Mouse (Mus musculus) liver, adult 2 months (tissue): ENCODE data around the gene Dgke.

Source experiments
- CTCF ChIP-seq: fragments of 200-500 bp; IDR thresholded peaks from 2 replicates; pipeline ENCODE4 v1.5.1; 2011; ENCODE audit warnings: low read depth, low read length, control low read depth
- POLR2A ChIP-seq: fragments of 200-500 bp; IDR thresholded peaks from 2 replicates; pipeline ENCODE4 v1.6.1; 2011; ENCODE audit warnings: low read length, control low read depth; ENCODE audit not compliant: insufficient read depth; ENCODE audit errors: extremely low read depth

- TF ChIP-seq CTCF (no peak), POLR2A (no peak)
Measured at GRCm38 (mm10) chr11:89046021-89046420, 20.6 kb downstream of the Dgke start.
